Comparison of ENCODE assay signal across 26 mouse cellular contexts in genomic region chr8:84918646-84919045, GRCm38 (mm10). TPM values are rescaled to one million over a fixed set of nuclear protein-coding genes. Genes with fewer than 3 reads are reported as not detected.
DNase-seq lines count a peak whose midpoint lies in the region; ATAC-seq and TF ChIP-seq lines count a peak whose summit lies in the region.
"Had no signal": no experiment of that assay in that cellular context is flagged by ENCODE, and none has a peak within 500 bp of the region (broad histone marks: within the 10 kb centered on the region; RNA-seq: fewer than 3 reads in every experiment).

No protein-coding gene starts in this region.

- H3K4me3 ChIP-seq in ES-Bruce4 (ENCODE audit: low read depth, low read length) (peak overlapping the region; percentile 24; the same call in 1 of the 2 replicates), ES-E14 (ENCODE audit: insufficient read depth in 1 of 2, low read depth in 1 of 2, low read length in 2 of 2, poor library complexity in 1 of 2, severe bottlenecking in 1 of 2) (peak overlapping the region; percentile 13 to 15; a peak in 2 of 4 replicates)
- H3K4me3 ChIP-seq in intestine, postnatal 0 days (ENCODE audit: low read depth, low read length) = no peak overlapping the region
- no peak overlapping the region for H3K4me3 ChIP-seq in liver, embryonic 12.5 days
- H3K4me3 ChIP-seq: embryonic facial prominence, embryonic 13.5 days; embryonic facial prominence, embryonic 15.5 days; erythroblast, embryonic 14.5 days; forebrain, embryonic 12.5 days had no signal

- DNase-seq in ES-E14 (ENCODE audit: low read depth, low spot score) (no peak), ZHBTc4 (ENCODE audit: low read depth, low spot score) (peak; percentile 66)
- DNase-seq: adrenal gland, adult 2 months; adrenal gland, postnatal 10 days; adrenal gland, postnatal 25 days; cerebellum, adult 11 months; cerebellum, adult 18-20 months; cerebellum, adult 8-10 months; cerebellum, adult 9-11 months; cerebellum, postnatal 14 days; cerebellum, postnatal 36 days; embryo, embryonic 11 days had no signal

- H3K9me3 ChIP-seq in ES-Bruce4 (replicated peaks; ENCODE audit: control insufficient read depth, insufficient read depth, low read length, poor library complexity, severe bottlenecking) (peaks cover 8% of the 10 kb centered on the region; the same call in 1 of the 2 replicates), ES-E14 (ENCODE audit: control insufficient read depth, insufficient read depth, low read depth, low read length) (no peaks in the 10 kb centered on the region)
- no peaks in the 10 kb centered on the region for H3K9me3 ChIP-seq in intestine, postnatal 0 days (ENCODE audit: control insufficient read depth)
- no peaks in the 10 kb centered on the region for H3K9me3 ChIP-seq in liver, embryonic 12.5 days (replicated peaks)
- H3K9me3 ChIP-seq: embryonic facial prominence, embryonic 13.5 days; embryonic facial prominence, embryonic 15.5 days; forebrain, embryonic 12.5 days had no signal

- H3K27me3 ChIP-seq in ES-Bruce4 (ENCODE audit: control insufficient read depth, insufficient read depth, low read length, poor library complexity, severe bottlenecking) = no peaks in the 10 kb centered on the region
- H3K27me3 ChIP-seq in intestine, postnatal 0 days (replicated peaks; ENCODE audit: control insufficient read depth, insufficient read depth, low read length) = 0 out of 2 replicates have a peak, but pooled peaks cover 3% of the 10 kb centered on the region
- H3K27me3 ChIP-seq in liver, embryonic 12.5 days (replicated peaks) = peaks cover 69% of the 10 kb centered on the region

- TF ChIP-seq CTCF in ES-Bruce4 (IDR thresholded peaks at IDR 0.05; ENCODE audit: low read depth, low read length) = no peak
- TF ChIP-seq CTCF in intestine, postnatal 0 days (IDR thresholded peaks at IDR 0.05; ENCODE audit: low read depth) = no peak

- TF ChIP-seq POLR2A in ES-Bruce4 (IDR thresholded peaks at IDR 0.05; ENCODE audit: insufficient read depth, low read length) = no peak

- ATAC-seq in intestine, postnatal 0 days = no peak
- no peak for ATAC-seq in liver, embryonic 12.5 days
- ATAC-seq in inflammation-experienced regulatory T-cells, adult 6 months = no peak
- ATAC-seq: forebrain, embryonic 14.5 days; forebrain, embryonic 16.5 days had no signal

- H3K27ac ChIP-seq in ES-Bruce4 (ENCODE audit: insufficient read depth, low read length) (no peak overlapping the region), ES-E14 (ENCODE audit: insufficient read depth, low read depth, low read length, poor library complexity, severe bottlenecking) (0 out of 2 replicates have a peak overlapping the region, but pooled peaks have one; percentile 10)
- H3K27ac ChIP-seq in intestine, postnatal 0 days (ENCODE audit: low read depth, low read length) = no peak overlapping the region
- H3K27ac ChIP-seq in liver, embryonic 12.5 days = no peak overlapping the region
- H3K27ac ChIP-seq: embryonic facial prominence, embryonic 13.5 days; embryonic facial prominence, embryonic 15.5 days; forebrain, embryonic 10.5 days; forebrain, embryonic 12.5 days had no signal

- H3K36me3 ChIP-seq in ES-Bruce4 (ENCODE audit: control insufficient read depth, insufficient read depth, low read length, poor library complexity, severe bottlenecking) (peaks cover 20% of the 10 kb centered on the region), ES-E14 (ENCODE audit: control insufficient read depth, insufficient read depth, low read length, poor library complexity, severe bottlenecking) (peaks cover 27% of the 10 kb centered on the region)
- H3K36me3 ChIP-seq in intestine, postnatal 0 days (ENCODE audit: control insufficient read depth, insufficient read depth) = no peaks in the 10 kb centered on the region
- H3K36me3 ChIP-seq in liver, embryonic 12.5 days = no peaks in the 10 kb centered on the region
- H3K36me3 ChIP-seq: embryonic facial prominence, embryonic 13.5 days; embryonic facial prominence, embryonic 15.5 days had no signal

- in situ Hi-C loops in ES-E14 (cut with MboI; ENCODE audit: low sequenced_read_pairs in 2 of 2, unreplicated experiment in 2 of 2) = no loop called here

- H3K4me2 ChIP-seq in intestine, postnatal 0 days (replicated peaks; ENCODE audit: low read depth) = no peak overlapping the region
- H3K4me2 ChIP-seq in liver, embryonic 12.5 days = no peak overlapping the region
- H3K4me2 ChIP-seq: embryonic facial prominence, embryonic 13.5 days; embryonic facial prominence, embryonic 15.5 days; forebrain, embryonic 12.5 days had no signal

- H3K9ac ChIP-seq in ES-Bruce4 (ENCODE audit: low read depth, poor library complexity, severe bottlenecking) = peak overlapping the region; percentile 21; the same call in 1 of the 2 replicates
- H3K9ac ChIP-seq in ES-E14 (ENCODE audit: insufficient read depth, low read depth, low read length, poor library complexity, severe bottlenecking) = no peak overlapping the region
- H3K9ac ChIP-seq in intestine, postnatal 0 days (ENCODE audit: low read depth, low read length) = no peak overlapping the region
- H3K9ac ChIP-seq in liver, embryonic 12.5 days = no peak overlapping the region
- H3K9ac ChIP-seq: embryonic facial prominence, embryonic 13.5 days; embryonic facial prominence, embryonic 15.5 days; forebrain, embryonic 12.5 days had no signal

- H3K4me1 ChIP-seq in ES-Bruce4 (ENCODE audit: control insufficient read depth, insufficient read depth, low read length) = peaks cover 3% of the 10 kb centered on the region
- peaks cover 3 to 17% of the 10 kb centered on the region in 2 experiments; a peak in 3 of 4 replicates for H3K4me1 ChIP-seq in ES-E14 (ENCODE audit: control insufficient read depth in 2 of 2, insufficient read depth in 2 of 2, low read length in 2 of 2, poor library complexity in 1 of 2)
- no peaks in the 10 kb centered on the region for H3K4me1 ChIP-seq in intestine, postnatal 0 days (replicated peaks; ENCODE audit: control insufficient read depth, insufficient read depth, low read length)
- peaks cover 4% of the 10 kb centered on the region for H3K4me1 ChIP-seq in liver, embryonic 12.5 days
- H3K4me1 ChIP-seq: embryonic facial prominence, embryonic 13.5 days; embryonic facial prominence, embryonic 15.5 days; forebrain, embryonic 12.5 days had no signal

- no peak for TF ChIP-seq EP300 in ES-Bruce4 (IDR thresholded peaks at IDR 0.05; ENCODE audit: insufficient read depth, low read depth, low read length)

- whole genome bisulfite sequencing in intestine, postnatal 0 days = 93% methylated on average over 15 of the region's 15 CpGs
- 79% methylated on average over 15 of the region's 15 CpGs for WGBS in liver, embryonic 12.5 days (ENCODE audit: insufficient replicate concordance)

TF ChIP-seq in ES-E14, 5 proteins besides CTCF, POLR2A, EP300 and RAD21:
- TF ChIP-seq ZNF384 (IDR thresholded peaks at IDR 0.05; ENCODE audit: low read depth, low read length) (no peak), ZC3H11A (IDR thresholded peaks at IDR 0.05; ENCODE audit: borderline replicate concordance, low read depth, low read length) (no peak)

RNA-seq across cellular contexts. Expression of gene Dnase2a, which starts 10.3 kb away (rescaled TPM):
- polyA plus RNA-seq in ES-Bruce4 (2011; ENCODE audit: insufficient read depth, insufficient read length, low read depth, missing spikeins) = 27.5 and 30.9 TPM in 2 replicates
- 23.7 and 29.5 TPM in 2 replicates for total RNA-seq in ES-E14 (2012; rRNA removed)
- polyA plus RNA-seq in intestine, postnatal 0 days (2015; fragmentation: Nextera tagmentation; extraction: Ambion mirVana) = 8.9 and 11.0 TPM in 2 replicates
- polyA plus RNA-seq in liver, embryonic 12.5 days (2016; fragmentation: Nextera tagmentation; extraction: Ambion mirVana) = 10.8 and 11.4 TPM in 2 replicates
- 10 to 100 TPM; 10.5 to 21.7 (median 20.0) TPM for polyA plus RNA-seq in inflammation-experienced regulatory T-cells, adult 6 months (2017; shearing (Covaris generic))

RNA-seq across cellular contexts. Expression of gene Klf1, which starts 16.9 kb away (rescaled TPM):
- polyA plus RNA-seq in ES-Bruce4 (2011; ENCODE audit: insufficient read depth, insufficient read length, low read depth, missing spikeins) = not detected in 2 replicates
- total RNA-seq in ES-E14 (2012; rRNA removed) = 0.31 and 0.53 TPM in 2 replicates
- 0.56 and 0.63 TPM in 2 replicates for polyA plus RNA-seq in intestine, postnatal 0 days (2015; fragmentation: Nextera tagmentation; extraction: Ambion mirVana)
- polyA plus RNA-seq in liver, embryonic 12.5 days (2016; fragmentation: Nextera tagmentation; extraction: Ambion mirVana) = 517 and 552 TPM in 2 replicates
- not detected for polyA plus RNA-seq in inflammation-experienced regulatory T-cells, adult 6 months (2017; shearing (Covaris generic))

RNA-seq across cellular contexts. Expression of gene Mast1, which starts 18.5 kb away (rescaled TPM):
- 0.73 and 1.5 TPM in 2 replicates for polyA plus RNA-seq in ES-Bruce4 (2011; ENCODE audit: insufficient read depth, insufficient read length, low read depth, missing spikeins)
- 1.4 and 2.5 TPM in 2 replicates for total RNA-seq in ES-E14 (2012; rRNA removed)
- 1.1 TPM in 2 replicates for polyA plus RNA-seq in intestine, postnatal 0 days (2015; fragmentation: Nextera tagmentation; extraction: Ambion mirVana)
- 0.18 TPM in 2 replicates for polyA plus RNA-seq in liver, embryonic 12.5 days (2016; fragmentation: Nextera tagmentation; extraction: Ambion mirVana)
- 1 to 10 TPM in 2 of 3 experiments, under 1 TPM in 1; 0.84 to 1.5 (median 1.1) TPM for polyA plus RNA-seq in inflammation-experienced regulatory T-cells, adult 6 months (2017; shearing (Covaris generic))
- total RNA-seq: common myeloid progenitor, adult 5-6 weeks had no signal
- polyA plus RNA-seq: C2C12 had no signal

RNA-seq across cellular contexts. Expression of gene Gcdh, which starts 24.9 kb away (rescaled TPM):
- 72.5 and 78.5 TPM in 2 replicates for polyA plus RNA-seq in ES-Bruce4 (2011; ENCODE audit: insufficient read depth, insufficient read length, low read depth, missing spikeins)
- total RNA-seq in ES-E14 (2012; rRNA removed) = 36.3 and 57.2 TPM in 2 replicates
- 15.3 and 15.5 TPM in 2 replicates for polyA plus RNA-seq in intestine, postnatal 0 days (2015; fragmentation: Nextera tagmentation; extraction: Ambion mirVana)
- polyA plus RNA-seq in liver, embryonic 12.5 days (2016; fragmentation: Nextera tagmentation; extraction: Ambion mirVana) = 41.1 and 44.3 TPM in 2 replicates
- 10 to 100 TPM; 14.5 to 19.9 (median 19.2) TPM for polyA plus RNA-seq in inflammation-experienced regulatory T-cells, adult 6 months (2017; shearing (Covaris generic))

RNA-seq across cellular contexts. Expression of gene Rtbdn, which starts 28.1 kb away (rescaled TPM):
- 0.38 TPM in 1 of 2 replicates, not detected in the other for polyA plus RNA-seq in ES-Bruce4 (2011; ENCODE audit: insufficient read depth, insufficient read length, low read depth, missing spikeins)
- 0.13 TPM in 1 of 2 replicates, not detected in the other for total RNA-seq in ES-E14 (2012; rRNA removed)
- polyA plus RNA-seq in intestine, postnatal 0 days (2015; fragmentation: Nextera tagmentation; extraction: Ambion mirVana) = 0.12 TPM in 2 replicates
- polyA plus RNA-seq in liver, embryonic 12.5 days (2016; fragmentation: Nextera tagmentation; extraction: Ambion mirVana) = 0.39 and 0.60 TPM in 2 replicates
- polyA plus RNA-seq in inflammation-experienced regulatory T-cells, adult 6 months (2017; shearing (Covaris generic)) = under 1 TPM in 1 of 3 experiments, not detected in 2; 0.28 TPM
- total RNA-seq: adrenal gland, adult 2 months; adrenal gland, postnatal 25 days; common myeloid progenitor, adult 5-6 weeks had no signal
- polyA plus RNA-seq: embryonic facial prominence, embryonic 11.5 days; erythroblast, embryonic 14.5 days had no signal

Comparison
In these comparisons a context has a peak if more than half of its experiments do, and no peak if none do; other contexts are left out.
1. H3K4me3 ChIP-seq: peak in ES-Bruce4 (single experiment) and ES-E14 (2 of 2); none in intestine, postnatal 0 days (single experiment) and liver, embryonic 12.5 days (single experiment).
2. RNA of gene Klf1, which starts 16.9 kb away (polyA plus RNA-seq): 517 to 552 TPM in liver, embryonic 12.5 days; 0.56 to 0.63 TPM in intestine, postnatal 0 days, not detected in ES-Bruce4 and not detected in inflammation-experienced regulatory T-cells, adult 6 months; every median in the first group is over 100 times any median in the second.